Mouse (Mus musculus): ENCODE measurements around the gene Rfx8. TPM values are rescaled to one million over a fixed set of nuclear protein-coding genes. Genes with fewer than 3 reads are reported as not detected.
A peak's percentile ranks its signal among the peaks of the same experiment; 100 is the strongest.

Gene Rfx8
- polyA plus RNA-seq, 1 experiment from 2014 or later, result 0.20 TPM

DNA sequence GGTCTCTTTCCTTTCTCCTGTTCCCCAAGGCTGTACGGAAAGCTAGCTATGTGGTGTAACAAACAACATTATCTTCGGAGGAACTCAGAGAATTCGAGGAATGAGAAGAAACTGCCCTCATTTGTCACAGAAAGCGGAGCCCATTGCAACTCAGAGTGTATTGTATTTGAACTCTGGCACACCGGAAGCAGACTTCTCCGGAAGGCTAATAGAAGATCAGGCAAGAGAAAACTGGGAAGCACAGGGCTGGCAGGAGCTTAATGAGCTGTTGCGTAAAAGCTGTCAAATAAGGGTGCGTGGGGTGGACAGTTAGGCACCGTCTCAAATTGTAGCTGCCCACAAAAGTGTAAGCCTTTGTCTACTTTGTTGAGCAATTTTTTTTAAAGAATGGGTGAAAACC is 10.7 kb upstream of the Rfx8 start:
- no peak for ATAC-seq
- Histone ChIP-seq H3K36me3 (no peaks in the 10 kb centered on the region), H3K9ac (no peak overlapping the region), H3K27ac (no peak overlapping the region), H3K9me3 (no peaks in the 10 kb centered on the region), H3K4me3 (replicated peaks) (no peak overlapping the region), H3K4me1 (replicated peaks) (no peaks in the 10 kb centered on the region), H3K27me3 (replicated peaks) (no peaks in the 10 kb centered on the region), H3K4me2 (replicated peaks) (no peak overlapping the region)
- WGBS, result 26% methylated on average over 9 of the region's 9 CpGs

DNA sequence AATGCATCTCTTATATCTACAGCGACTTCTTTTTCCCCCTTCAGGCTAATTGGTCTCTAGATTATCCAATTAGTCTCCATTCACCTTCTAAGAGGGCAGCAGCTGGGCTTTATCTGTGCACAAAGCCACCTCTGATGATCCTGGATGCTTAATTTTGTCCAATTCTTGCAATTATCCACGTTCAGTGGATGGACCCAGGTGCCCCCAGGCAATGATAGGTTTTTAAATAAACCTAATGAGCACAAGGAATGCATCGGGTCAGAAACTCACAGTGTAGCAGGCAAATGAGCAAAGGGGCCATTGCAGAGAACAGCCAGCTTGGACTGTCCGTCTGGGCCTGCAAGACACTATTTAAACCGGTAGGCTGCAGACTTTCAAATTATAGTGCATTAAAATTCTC is 10.1 kb upstream of the Rfx8 start:
- H3K4me2 ChIP-seq (replicated peaks), result no peak overlapping the region
- H3K9me3 ChIP-seq, result no peaks in the 10 kb centered on the region
- H3K27ac ChIP-seq, result no peak overlapping the region
- no peak overlapping the region for H3K9ac ChIP-seq
- no peak overlapping the region for H3K4me3 ChIP-seq (replicated peaks)
- H3K4me1 ChIP-seq (replicated peaks), result no peaks in the 10 kb centered on the region
- no peaks in the 10 kb centered on the region for H3K27me3 ChIP-seq (replicated peaks)
- no peak for ATAC-seq
- 69% methylated on average over 5 of the region's 5 CpGs for WGBS
- H3K36me3 ChIP-seq, result no peaks in the 10 kb centered on the region

DNA sequence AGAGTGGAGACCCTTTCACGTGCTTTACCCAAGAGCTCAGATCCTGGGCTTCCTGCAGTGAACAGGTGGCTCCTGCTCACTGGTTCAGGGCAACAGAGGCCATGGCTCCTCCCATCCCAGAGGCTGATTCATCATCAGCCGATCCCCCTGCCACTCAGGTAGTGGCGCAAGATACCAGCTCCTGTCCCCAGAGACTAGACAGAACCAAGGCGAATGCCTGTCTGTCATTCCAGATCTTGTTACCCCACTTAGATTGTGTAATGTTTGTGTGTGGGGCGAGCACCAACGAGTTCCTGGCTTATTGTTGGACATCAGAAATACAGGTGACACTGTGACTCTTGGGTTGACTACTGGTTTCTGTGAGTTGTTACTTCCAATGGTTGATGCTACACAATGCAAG is 9.1 kb upstream of the Rfx8 start:
- Histone ChIP-seq H3K9ac (no peak overlapping the region), H3K27me3 (replicated peaks) (no peaks in the 10 kb centered on the region), H3K36me3 (no peaks in the 10 kb centered on the region), H3K9me3 (no peaks in the 10 kb centered on the region), H3K4me3 (replicated peaks) (no peak overlapping the region), H3K4me1 (replicated peaks) (no peaks in the 10 kb centered on the region), H3K4me2 (replicated peaks) (no peak overlapping the region), H3K27ac (no peak overlapping the region)
- WGBS, result 88% methylated on average over 6 of the region's 6 CpGs
- ATAC-seq, result no peak

DNA sequence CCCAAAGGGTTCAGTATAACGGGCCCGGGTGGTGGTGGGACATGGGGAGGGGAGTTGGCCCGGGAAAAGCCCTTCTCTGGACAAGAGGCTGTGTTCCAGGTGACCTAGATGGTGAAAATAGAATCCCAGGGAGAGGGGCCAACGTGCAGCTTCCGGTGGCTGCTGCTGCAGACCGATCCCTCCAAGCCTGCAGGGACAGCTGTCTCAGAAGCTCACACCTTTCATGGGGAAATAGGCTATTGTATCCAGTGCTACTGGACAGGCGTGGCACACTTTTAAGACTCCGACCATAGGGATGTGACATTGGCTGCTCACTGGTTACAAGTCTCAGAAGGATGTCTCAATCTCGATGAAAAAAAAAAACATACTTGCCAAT is 542 bp upstream of the Rfx8 start:
- Histone ChIP-seq H3K27me3 (replicated peaks) (no peaks in the 10 kb centered on the region), H3K27ac (no peak overlapping the region), H3K9ac (peak overlapping the region; percentile 46; the same call in 1 of the 2 replicates), H3K4me2 (replicated peaks) (peak overlapping the region; percentile 92), H3K36me3 (no peaks in the 10 kb centered on the region), H3K4me1 (replicated peaks) (peaks cover 11% of the 10 kb centered on the region), H3K4me3 (replicated peaks) (0 out of 2 replicates have a peak overlapping the region, but pooled peaks have one; percentile 54), H3K9me3 (no peaks in the 10 kb centered on the region)
- WGBS, result 28% methylated on average over 9 of the region's 9 CpGs
- peak; percentile 51; the same call in 1 of the 2 replicates for ATAC-seq

DNA sequence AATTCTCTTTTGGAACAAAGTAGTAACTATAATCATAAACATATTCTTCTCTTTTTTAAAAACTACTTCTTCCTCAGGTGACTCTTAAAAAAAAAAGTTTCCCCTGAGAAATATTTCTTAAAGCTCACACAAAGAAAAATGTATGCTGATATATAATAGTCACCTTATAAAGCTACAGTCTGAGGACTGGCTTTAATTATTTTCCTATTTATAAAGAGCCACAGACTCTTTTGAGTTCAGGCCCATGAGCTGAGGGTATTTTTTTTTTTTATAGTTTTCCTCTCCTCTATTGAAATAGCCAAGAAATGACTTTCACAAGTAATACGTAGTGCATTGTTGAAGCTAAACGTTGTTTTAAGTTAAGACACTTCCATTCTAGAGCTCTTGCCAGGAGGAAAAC is 611 bp downstream of the Rfx8 start:
- H3K27me3 ChIP-seq (replicated peaks), result no peaks in the 10 kb centered on the region
- peak overlapping the region; percentile 92 for H3K4me2 ChIP-seq (replicated peaks)
- H3K4me3 ChIP-seq (replicated peaks), result no peak overlapping the region
- H3K9ac ChIP-seq, result peak overlapping the region; percentile 46; the same call in 1 of the 2 replicates
- 0 out of 2 replicates have a peak overlapping the region, but pooled peaks have one; percentile 22 for H3K27ac ChIP-seq
- no peaks in the 10 kb centered on the region for H3K36me3 ChIP-seq
- peaks cover 14% of the 10 kb centered on the region for H3K4me1 ChIP-seq (replicated peaks)
- ATAC-seq, result no peak
- 39% methylated on average over 2 of the region's 2 CpGs for WGBS
- no peaks in the 10 kb centered on the region for H3K9me3 ChIP-seq

DNA sequence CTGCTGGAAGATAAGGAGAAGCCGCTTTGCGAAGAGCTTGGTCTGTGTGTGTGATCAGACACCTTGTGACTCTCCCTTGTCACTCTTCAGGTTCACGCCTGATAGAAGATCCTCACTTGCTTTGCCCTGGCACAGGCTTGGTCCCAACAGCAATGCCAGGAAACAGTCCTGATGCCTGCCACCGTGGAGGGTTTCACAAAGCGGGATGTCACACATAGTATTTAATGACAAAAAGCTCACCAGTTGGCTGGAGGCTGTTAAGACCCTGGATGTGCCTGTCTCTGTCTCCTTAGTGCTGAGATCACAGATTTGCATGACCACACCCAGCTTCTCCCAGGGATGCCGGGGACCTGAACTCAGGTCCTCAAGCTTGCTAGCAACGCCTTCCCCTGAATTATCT is 5.2 kb downstream of the Rfx8 start:
- Histone ChIP-seq H3K27ac (no peak overlapping the region), H3K4me3 (replicated peaks) (no peak overlapping the region), H3K4me2 (replicated peaks) (no peak overlapping the region)

DNA sequence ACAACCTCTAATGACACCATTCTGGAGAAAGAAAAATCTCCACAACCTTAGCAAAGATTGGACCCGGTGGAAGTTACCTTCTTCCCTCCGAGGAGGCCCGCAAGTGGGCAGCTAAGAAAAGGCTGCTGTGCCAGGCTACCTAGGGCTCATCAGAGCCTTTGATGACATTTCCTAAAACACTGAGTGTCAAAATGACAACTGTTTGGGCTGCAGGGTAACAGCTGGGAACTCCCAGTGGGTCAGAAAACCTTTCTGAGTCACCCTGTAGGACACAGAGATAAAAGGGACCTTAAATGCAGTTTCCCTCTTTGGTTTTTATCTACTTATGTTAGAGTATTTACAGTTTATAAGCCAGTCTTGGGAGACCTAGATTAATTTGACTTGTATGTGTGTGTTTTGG is 6.1 kb downstream of the Rfx8 start:
- Histone ChIP-seq H3K9me3 (no peaks in the 10 kb centered on the region), H3K36me3 (no peaks in the 10 kb centered on the region), H3K4me3 (replicated peaks) (no peak overlapping the region), H3K4me2 (replicated peaks) (no peak overlapping the region), H3K4me1 (replicated peaks) (peaks cover 5% of the 10 kb centered on the region; the same call in 1 of the 2 replicates), H3K27me3 (replicated peaks) (no peaks in the 10 kb centered on the region), H3K27ac (peak overlapping the region; percentile 46), H3K9ac (no peak overlapping the region)
- ATAC-seq, result no peak
- WGBS, result 84% methylated on average over 3 of the region's 3 CpGs

More for the DNA sequence above, 5.2 kb downstream of the Rfx8 start:
- 91% methylated on average over 7 of the region's 7 CpGs for WGBS
- H3K4me1 ChIP-seq (replicated peaks), result peaks cover 7% of the 10 kb centered on the region
- no peak for ATAC-seq
- H3K27me3 ChIP-seq (replicated peaks), result no peaks in the 10 kb centered on the region
- H3K9ac ChIP-seq, result no peak overlapping the region
- H3K9me3 ChIP-seq, result no peaks in the 10 kb centered on the region
- no peaks in the 10 kb centered on the region for H3K36me3 ChIP-seq

DNA sequence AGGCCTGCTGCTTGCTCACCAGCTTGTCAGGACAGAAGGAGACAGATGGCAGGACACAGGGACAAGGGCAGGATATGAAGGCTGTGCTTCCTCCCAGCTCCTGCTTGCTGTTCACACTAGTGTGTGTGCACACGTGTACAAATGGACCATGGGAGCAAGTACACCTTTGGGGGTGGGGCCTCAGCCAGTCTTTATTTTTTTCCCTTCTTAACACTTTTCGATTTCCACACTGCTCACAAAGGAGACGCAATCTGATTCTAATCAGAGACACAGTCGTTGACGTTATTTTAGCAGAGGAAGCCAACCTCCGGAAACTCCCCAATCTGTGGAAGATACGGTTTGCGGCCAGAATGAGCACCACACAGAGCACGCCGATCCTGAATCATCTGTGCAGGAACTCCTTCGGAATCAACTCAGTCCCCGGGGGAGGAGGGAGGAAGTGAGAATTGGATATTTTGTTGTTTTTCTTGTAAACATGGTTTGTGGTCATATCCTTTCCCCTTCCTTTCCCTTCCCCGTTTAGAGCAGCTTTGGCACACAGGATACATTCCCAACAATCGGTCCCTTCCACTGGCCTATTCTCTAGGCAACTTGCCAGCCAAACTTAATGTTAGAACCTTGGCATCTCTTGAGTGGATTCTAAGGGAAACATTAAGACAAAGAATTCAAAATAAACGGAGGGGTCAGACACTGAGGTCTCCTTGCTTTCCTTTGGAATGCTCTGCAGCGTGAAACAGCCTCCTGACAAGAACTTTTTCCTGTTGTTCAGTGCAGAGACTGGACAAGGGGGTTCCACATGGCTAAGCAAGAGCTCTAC is 6.7 kb downstream of the Rfx8 start:
- no peaks in the 10 kb centered on the region for H3K36me3 ChIP-seq
- 0 out of 2 replicates have a peak, but pooled peaks cover 5% of the 10 kb centered on the region for H3K4me1 ChIP-seq (replicated peaks)
- H3K27ac ChIP-seq, result peak overlapping the region; percentile 46
- H3K4me3 ChIP-seq (replicated peaks), result no peak overlapping the region
- H3K9me3 ChIP-seq, result no peaks in the 10 kb centered on the region
- 0 out of 2 replicates have a peak overlapping the region, but pooled peaks have one; percentile 9 for H3K4me2 ChIP-seq (replicated peaks)
- H3K27me3 ChIP-seq (replicated peaks), result no peaks in the 10 kb centered on the region
- 56% methylated on average over 16 of the region's 16 CpGs for WGBS
- ATAC-seq, result peak; percentile 73
- no peak overlapping the region for H3K9ac ChIP-seq

DNA sequence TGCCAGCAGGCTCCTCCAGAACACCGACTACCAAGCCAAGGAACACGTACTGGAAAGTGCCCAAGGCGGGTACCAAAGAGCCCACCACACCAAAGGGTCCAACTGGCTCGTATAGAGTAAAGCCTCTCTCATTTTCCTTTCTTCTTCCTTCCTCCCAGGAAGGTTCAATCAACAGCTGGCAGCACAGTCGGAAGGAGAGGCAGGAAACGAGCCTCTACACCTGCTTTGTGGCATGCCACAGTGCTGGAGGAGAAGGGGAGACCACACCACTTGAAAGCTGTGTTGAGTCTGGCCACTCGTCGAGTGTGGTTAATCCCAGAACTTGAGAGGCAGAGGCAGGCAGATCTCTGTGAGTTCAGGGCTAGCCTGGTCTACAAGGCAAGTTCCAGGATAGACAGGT is 7.5 kb downstream of the Rfx8 start:
- H3K4me3 ChIP-seq (replicated peaks), result no peak overlapping the region
- H3K36me3 ChIP-seq, result no peaks in the 10 kb centered on the region
- no peaks in the 10 kb centered on the region for H3K9me3 ChIP-seq
- H3K4me2 ChIP-seq (replicated peaks), result no peak overlapping the region
- peak overlapping the region; percentile 46 for H3K27ac ChIP-seq
- 84% methylated on average over 8 of the region's 8 CpGs for WGBS
- ATAC-seq, result no peak
- H3K9ac ChIP-seq, result no peak overlapping the region
- H3K4me1 ChIP-seq (replicated peaks), result 0 out of 2 replicates have a peak, but pooled peaks cover 5% of the 10 kb centered on the region
- H3K27me3 ChIP-seq (replicated peaks), result no peaks in the 10 kb centered on the region

DNA sequence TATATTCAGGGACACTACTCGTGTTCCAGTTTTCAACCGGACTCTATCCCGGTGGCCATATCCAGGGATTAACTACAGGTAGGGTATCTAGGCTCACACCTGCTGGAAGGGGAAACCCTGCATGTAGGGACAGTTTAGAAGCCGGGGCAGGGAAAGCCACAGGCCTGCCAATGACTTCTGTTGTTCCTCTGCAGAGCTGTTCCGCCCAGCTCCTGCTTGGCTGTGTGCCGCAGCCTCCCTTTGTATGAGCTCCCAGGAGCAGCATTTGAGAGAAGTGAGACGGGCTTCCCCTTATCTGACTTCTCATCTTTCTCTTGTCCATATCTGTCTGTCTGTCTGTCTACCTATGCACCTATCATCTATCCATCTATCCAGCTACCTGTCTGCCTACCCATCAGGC is 8.5 kb downstream of the Rfx8 start:
- ATAC-seq, result no peak
- H3K27me3 ChIP-seq (replicated peaks), result no peaks in the 10 kb centered on the region
- H3K4me3 ChIP-seq (replicated peaks), result no peak overlapping the region
- WGBS, result 97% methylated on average over 7 of the region's 7 CpGs
- H3K27ac ChIP-seq, result no peak overlapping the region
- H3K9ac ChIP-seq, result no peak overlapping the region
- H3K9me3 ChIP-seq, result no peaks in the 10 kb centered on the region
- H3K4me1 ChIP-seq (replicated peaks), result 0 out of 2 replicates have a peak, but pooled peaks cover 5% of the 10 kb centered on the region
- H3K4me2 ChIP-seq (replicated peaks), result no peak overlapping the region
- H3K36me3 ChIP-seq, result no peaks in the 10 kb centered on the region

DNA sequence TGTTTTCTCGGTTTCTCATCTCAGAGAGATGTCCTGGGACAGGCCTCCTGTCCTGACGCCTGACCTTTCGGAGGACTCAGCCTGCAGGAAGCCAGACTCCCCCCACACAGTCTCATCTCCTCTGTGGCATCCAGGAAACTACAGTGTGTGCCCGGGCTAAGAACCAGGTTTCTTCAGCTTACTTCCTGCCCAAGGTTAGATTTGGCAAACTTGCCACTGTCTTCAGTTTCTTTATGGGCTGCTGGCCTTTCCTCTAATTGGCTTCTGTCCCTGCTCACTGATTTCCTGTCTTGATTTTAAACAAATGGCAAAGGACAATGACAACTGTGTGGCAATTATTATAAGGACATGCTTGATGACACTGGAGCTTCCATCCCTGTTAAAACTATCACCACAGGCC is 10.2 kb downstream of the Rfx8 start:
- Histone ChIP-seq H3K4me2 (replicated peaks) (no peak overlapping the region), H3K9ac (no peak overlapping the region), H3K36me3 (no peaks in the 10 kb centered on the region), H3K4me3 (replicated peaks) (no peak overlapping the region), H3K27me3 (replicated peaks) (no peaks in the 10 kb centered on the region), H3K27ac (no peak overlapping the region), H3K4me1 (replicated peaks) (0 out of 2 replicates have a peak, but pooled peaks cover 2% of the 10 kb centered on the region), H3K9me3 (no peaks in the 10 kb centered on the region)
- ATAC-seq, result no peak
- WGBS, result 70% methylated on average over 4 of the region's 4 CpGs

DNA sequence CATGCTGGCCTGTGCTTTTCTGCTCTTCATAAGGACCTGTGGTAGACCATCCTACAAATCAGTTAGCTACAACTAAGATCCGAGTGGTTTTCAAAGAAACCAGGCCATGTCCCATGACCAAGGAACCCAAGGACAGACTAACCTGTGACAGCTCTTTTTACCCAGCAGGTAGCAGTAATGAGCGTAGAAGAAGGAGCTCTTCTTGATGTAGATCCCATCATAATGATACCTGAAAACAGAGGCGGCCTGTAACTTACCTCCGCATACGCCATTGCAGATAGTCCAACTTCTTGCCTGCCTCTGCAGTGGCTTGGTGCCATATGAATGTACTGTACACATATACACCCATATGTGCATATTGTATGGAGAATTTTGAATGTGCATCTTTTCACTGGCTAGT is 10.8 kb downstream of the Rfx8 start:
- H3K4me3 ChIP-seq (replicated peaks), result no peak overlapping the region
- 95% methylated on average over 5 of the region's 5 CpGs for WGBS
- no peaks in the 10 kb centered on the region for H3K9me3 ChIP-seq
- no peak overlapping the region for H3K27ac ChIP-seq
- no peaks in the 10 kb centered on the region for H3K27me3 ChIP-seq (replicated peaks)
- H3K4me2 ChIP-seq (replicated peaks), result no peak overlapping the region
- no peaks in the 10 kb centered on the region for H3K36me3 ChIP-seq
- 0 out of 2 replicates have a peak, but pooled peaks cover 2% of the 10 kb centered on the region for H3K4me1 ChIP-seq (replicated peaks)
- H3K9ac ChIP-seq, result no peak overlapping the region
- ATAC-seq, result no peak

DNA sequence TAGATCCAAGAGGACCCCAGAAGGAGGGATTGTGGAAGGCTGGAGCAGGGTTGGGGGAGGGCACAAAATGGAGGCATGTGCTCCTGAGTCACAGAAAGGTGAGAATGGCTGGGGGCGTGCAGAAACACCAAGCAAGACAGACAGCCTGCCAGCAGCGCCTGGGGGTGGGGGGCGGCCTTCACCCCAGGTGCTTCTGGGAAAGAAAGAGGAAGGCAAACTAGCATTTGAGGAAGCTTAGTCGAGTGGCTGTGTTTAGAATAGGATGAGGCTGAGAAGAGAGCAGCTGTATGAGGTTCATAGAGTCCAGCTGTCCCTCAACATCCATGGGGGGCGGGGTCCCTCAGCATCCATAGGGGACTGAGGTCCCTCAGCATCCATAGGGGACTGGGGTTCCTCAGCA is 12.0 kb downstream of the Rfx8 start:
- Histone ChIP-seq H3K9ac (no peak overlapping the region), H3K4me3 (replicated peaks) (no peak overlapping the region), H3K27ac (no peak overlapping the region), H3K36me3 (no peaks in the 10 kb centered on the region), H3K9me3 (no peaks in the 10 kb centered on the region), H3K4me1 (replicated peaks) (no peaks in the 10 kb centered on the region), H3K4me2 (replicated peaks) (no peak overlapping the region), H3K27me3 (replicated peaks) (no peaks in the 10 kb centered on the region)
- no peak for ATAC-seq
- WGBS, result 86% methylated on average over 5 of the region's 5 CpGs
